Mouse (Mus musculus) kidney, postnatal 25 days (tissue): ENCODE results near the gene Spred2.

Experiments used
- DNase-seq, 2 experiments: peaks; one replicate each; pipeline ENCODE4 v3.0.0; 2021; ENCODE audit warnings: mixed read lengths in 2 of 2

Spred2 gene

GRCm38 (mm10) chr11:19986443-19986861 is 62.3 kb downstream of the Spred2 start:
- peak in 1 of 2 experiments; percentile 60 for DNase-seq

DNA sequence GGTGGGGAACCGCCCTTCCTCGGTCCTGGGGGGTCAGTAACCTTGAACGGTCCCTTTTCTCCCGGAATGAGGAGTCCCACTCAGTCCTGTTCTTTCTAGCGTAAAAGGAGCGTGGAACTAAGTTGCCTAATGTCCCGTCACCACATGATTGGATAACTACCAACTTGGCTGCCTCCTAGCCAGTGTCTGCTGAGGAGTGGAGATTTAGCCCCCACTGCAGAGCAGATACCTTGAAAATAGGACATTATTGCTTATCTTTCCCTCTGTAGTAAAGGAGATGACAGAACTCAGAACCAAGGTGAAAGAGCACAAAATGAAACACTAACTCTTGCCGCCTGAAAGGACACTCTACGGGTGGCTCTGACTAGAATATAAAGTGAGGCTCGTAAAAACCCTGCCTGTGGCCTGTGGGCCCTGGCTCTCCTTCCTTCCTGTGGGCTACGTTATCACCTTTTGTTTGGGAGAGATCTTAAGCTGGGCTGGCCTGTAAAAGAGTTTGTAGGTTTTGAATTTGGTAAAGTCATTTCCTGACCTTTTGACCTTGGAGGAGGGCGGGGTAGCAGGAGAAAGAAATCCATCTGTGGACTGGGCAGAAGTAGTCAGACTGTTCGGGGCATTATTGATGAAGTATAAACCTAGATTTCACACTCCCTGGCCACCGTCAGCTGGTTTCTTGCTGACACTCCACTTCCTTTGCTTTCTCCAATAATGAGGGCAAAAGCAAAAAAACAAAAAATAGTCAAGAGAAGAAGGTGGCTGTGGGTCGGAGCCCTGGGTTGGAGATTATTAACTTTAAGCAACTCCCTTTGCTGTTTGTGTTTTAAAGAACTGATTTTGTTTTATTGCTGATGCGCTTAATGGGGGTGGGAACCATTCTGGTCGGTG is 62.9 kb downstream of the Spred2 start:
- peak; percentile 58 to 62 for DNase-seq

- peak in 1 of 2 experiments; percentile 42 for DNase-seq
Observed at GRCm38 (mm10) chr11:19987756-19988091, 63.5 kb downstream of the Spred2 start.

GRCm38 (mm10) chr11:19988224-19988623 is 64.0 kb downstream of the Spred2 start:
- no peak for DNase-seq

DNA sequence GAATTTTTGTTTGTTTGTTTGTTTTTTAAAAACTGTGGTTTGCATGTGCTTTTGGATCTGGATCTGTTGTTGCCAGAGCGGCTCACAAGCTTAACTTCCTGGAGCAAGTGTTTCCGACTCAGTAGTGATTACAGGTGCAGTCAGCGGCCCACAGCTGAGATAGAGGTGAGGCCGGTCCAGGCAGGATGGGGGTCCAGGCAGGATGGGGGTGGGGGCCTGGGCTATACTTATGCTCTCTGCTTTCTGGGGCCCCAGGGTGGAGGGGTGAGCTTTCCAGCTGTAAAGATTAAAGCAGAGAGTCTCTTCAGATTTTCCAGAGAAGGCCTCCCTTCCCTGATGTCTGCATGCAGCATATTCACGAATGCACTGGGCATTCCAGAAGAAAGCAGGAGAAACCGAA is 64.5 kb downstream of the Spred2 start:
- DNase-seq = no peak

- no peak for DNase-seq
Observed at GRCm38 (mm10) chr11:19989141-19989910, 65.2 kb downstream of the Spred2 start.

GRCm38 (mm10) chr11:19990731-19991130 is 66.6 kb downstream of the Spred2 start:
- no peak for DNase-seq

GRCm38 (mm10) chr11:19991303-19991976 is 67.3 kb downstream of the Spred2 start:
- peak; percentile 46 to 61 for DNase-seq

DNA sequence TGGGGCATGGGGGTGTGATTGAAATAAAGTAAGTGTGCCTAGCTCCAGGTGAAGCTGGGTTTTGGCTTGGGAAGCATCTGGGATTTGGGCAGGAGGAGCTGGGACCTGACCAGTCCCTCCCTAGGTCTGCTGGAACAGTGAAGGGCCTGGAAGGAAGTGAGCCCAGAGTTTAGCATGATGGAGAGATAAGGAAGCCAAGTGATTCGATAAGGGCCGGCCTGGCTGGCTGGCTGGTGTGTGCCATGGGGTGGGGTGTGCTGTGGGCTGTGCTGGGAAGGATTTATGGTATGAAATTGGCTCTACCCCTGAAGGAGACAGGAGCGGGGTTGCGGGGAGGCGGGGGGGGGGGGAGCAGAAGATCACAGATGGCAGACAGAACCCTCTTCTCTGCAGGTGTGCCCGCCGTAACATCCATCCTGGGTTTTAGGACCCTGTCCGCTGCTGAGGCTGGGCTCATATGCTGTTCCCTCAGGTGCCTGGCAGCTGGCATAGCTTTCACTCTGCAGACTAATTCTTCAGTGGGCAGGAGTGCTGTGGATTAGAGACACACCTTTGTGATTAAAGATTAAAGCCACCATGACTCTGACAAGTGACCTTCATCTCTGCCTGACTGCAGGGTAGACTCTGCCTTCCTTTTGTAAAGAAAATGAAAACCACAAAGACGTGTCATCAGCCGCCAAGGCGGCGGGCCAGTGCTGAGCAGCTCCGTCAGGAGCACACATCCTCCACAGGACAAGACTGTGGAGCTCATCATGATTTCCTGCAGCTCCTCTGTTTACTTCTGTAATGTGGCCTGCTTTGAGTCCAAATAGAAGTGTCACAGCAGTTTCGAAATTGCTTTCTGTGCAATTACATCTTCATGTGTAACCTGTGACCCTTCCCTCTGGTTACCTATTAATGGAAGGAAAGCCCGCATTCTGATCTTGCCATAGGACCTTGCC is 68.4 kb downstream of the Spred2 start:
- no peak for DNase-seq

DNA sequence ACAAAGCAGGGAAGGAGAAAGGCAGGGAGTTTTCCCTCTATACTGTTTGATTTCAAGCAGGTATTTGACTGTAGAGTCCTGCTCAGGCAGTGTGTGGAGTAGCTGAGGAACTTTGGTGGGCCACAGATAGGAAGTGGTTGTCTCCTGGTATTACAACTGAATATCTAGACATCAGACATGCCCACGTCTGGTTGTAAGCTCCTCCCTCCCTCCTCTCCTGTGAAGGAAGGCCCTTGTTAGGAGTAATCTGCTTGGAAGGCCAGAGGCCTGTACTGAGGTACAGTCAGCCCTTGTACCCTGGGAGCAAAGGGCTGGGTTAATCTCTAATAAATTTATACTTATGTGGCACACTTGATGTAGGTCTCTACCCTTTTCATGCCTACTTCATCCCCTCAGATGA is 69.6 kb downstream of the Spred2 start:
- peak in 1 of 2 experiments; percentile 52 for DNase-seq

- DNase-seq = no peak
Observed at GRCm38 (mm10) chr11:19994262-19994790, 70.2 kb downstream of the Spred2 start.

- peak; percentile 29 to 48 for DNase-seq
Observed at GRCm38 (mm10) chr11:19997940-19998339, 73.8 kb downstream of the Spred2 start.

GRCm38 (mm10) chr11:20002883-20003282 is 78.7 kb downstream of the Spred2 start:
- DNase-seq = no peak

DNA sequence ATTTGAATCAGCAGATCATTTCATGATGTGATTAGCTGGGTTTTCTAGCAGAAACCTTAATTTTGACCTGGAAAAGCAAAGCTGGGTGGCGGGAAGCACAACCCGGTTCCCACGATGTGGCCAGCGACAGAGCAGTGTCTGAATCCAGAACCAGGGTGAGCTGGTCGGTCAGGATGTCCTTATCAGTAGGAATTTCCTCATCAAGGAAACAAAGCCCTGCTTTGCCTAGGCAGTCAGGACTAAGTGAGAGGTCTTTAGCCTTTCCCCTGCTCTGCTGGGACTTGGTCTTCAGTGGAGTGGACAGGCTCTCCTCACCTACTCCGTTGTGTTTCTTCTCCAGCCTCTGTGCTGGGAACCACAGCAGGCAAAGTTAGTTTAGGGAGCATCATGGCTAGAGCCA is 83.5 kb downstream of the Spred2 start:
- DNase-seq = no peak

GRCm38 (mm10) chr11:20011210-20011978 is 87.2 kb downstream of the Spred2 start:
- peak; percentile 21 to 51 for DNase-seq

GRCm38 (mm10) chr11:20013366-20013765 is 89.2 kb downstream of the Spred2 start:
- no peak for DNase-seq

- no peak for DNase-seq
Observed at GRCm38 (mm10) chr11:20017937-20018336, 93.8 kb downstream of the Spred2 start.

DNA sequence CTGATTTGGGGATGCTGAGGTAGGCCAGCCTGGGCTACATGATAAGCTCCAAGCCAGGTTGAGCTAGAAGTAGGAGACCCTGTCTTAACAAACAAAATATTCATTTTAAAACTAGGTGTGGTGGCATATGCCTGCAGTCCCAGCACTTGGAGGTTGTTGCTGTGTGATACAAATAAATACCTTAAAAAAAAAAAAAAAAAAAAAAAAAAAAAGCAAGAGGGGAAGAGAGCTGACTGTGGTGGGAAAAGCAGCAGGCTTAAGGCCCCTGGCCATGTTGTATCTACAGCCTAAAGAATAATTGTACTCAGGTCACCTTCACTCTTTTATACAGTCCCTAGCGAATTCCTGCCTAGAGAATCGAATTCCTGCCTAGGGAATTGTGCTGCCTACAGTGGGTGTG is 94.7 kb downstream of the Spred2 start:
- DNase-seq = no peak

GRCm38 (mm10) chr11:20020720-20021119 is 96.5 kb downstream of the Spred2 start:
- DNase-seq = no peak

- DNase-seq = no peak
Observed at GRCm38 (mm10) chr11:20022462-20022861, 98.3 kb downstream of the Spred2 start.

DNA sequence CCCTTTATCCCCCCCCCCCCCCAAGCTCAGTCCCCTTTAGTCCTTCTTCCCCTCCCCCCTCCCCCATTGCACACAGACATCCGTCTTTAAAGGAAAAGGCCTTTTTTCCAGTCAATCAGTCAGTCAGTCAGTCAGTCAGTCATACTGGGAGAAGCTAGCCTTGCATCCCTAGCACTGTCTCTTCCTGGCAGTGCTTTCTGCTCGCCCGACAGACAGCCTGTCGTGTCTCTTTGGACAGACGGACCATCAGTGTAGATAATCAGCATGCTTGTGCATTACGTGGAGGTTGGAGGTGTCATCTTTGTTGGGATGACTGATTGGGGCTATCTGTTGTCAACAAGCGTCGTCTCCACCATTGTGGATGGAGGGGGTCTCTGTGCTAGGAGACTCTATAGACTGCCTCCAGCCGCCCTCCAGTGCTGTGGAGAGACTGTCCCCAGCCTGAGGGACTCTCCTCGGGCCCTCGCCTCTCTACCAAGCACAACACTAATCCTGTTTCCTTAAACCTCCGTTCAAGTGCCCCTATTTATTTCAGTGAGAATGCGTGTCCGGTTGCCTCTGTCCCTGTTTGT is 98.8 kb downstream of the Spred2 start:
- no peak for DNase-seq
